Mouse (Mus musculus) olfactory bulb, adult 2 months (tissue): ENCODE measurements around the gene Furin. TPM values are rescaled to one million over a fixed set of nuclear protein-coding genes. Genes with fewer than 3 reads are reported as not detected.

ENCODE experiments used
- H3K27ac ChIP-seq: fragments of 200-500 bp; 2 replicates; pipeline ENCODE4 v1.5.1; 2012; ENCODE audit warnings: low read depth, low read length; ENCODE audit not compliant: insufficient read depth
- H3K4me1 ChIP-seq: fragments of 200-500 bp; 2 replicates; pipeline ENCODE4 v1.6.1; 2012; ENCODE audit warnings: low read length; ENCODE audit not compliant: control insufficient read depth, insufficient read depth
- H3K4me3 ChIP-seq: fragments of 200-500 bp; 2 replicates; pipeline ENCODE4 v1.5.1; 2012; ENCODE audit warnings: mild to moderate bottlenecking, low read depth, low read length, moderate library complexity; ENCODE audit not compliant: insufficient read depth
- CTCF ChIP-seq: fragments of 200-500 bp; IDR thresholded peaks from 2 replicates; pipeline ENCODE4 v1.5.1; 2012; ENCODE audit warnings: low read depth, mild to moderate bottlenecking, low read length, moderate library complexity; ENCODE audit not compliant: insufficient read depth
- POLR2A ChIP-seq: fragments of 200-500 bp; IDR thresholded peaks from 2 replicates; pipeline ENCODE4 v1.6.1; 2012; ENCODE audit warnings: mild to moderate bottlenecking, low read depth, low read length, moderate library complexity; ENCODE audit not compliant: insufficient read depth
- WGBS: fragments of 180-500 bp; shearing (Covaris S2); methylation state at CpG from one replicate; pipeline ENCODE4 v1.1.7; 2018; 5-methylcytosine and 5-hydroxymethylcytosine counted together
- polyA plus RNA-seq: library from polyadenylated mRNA; stranded (reverse); fragments of >200 nt; gene quantifications from 2 replicates; pipeline ENCODE4 v1.2.4, GENCODE M21; 2012; ENCODE audit warnings: low replicate concordance; ENCODE audit not compliant: missing spikeins, insufficient read depth, insufficient read length

The Furin gene
- polyA plus RNA-seq, 1 experiment: not detected

GRCm38 (mm10) chr7:80356351-80356750, 48.9 kb downstream of the Furin start:
- peak overlapping the region; percentile 33 for H3K27ac ChIP-seq
- TF ChIP-seq CTCF: no peak
- no peak for TF ChIP-seq POLR2A
- 83% methylated on average over 13 of the region's 13 CpGs for WGBS
- H3K4me3 ChIP-seq: no peak overlapping the region
- peaks cover 11% of the 10 kb centered on the region; the same call in 1 of the 2 replicates for H3K4me1 ChIP-seq

- TF ChIP-seq CTCF: no peak
- TF ChIP-seq POLR2A: no peak
- 92% methylated on average over 8 of the region's 8 CpGs for WGBS
These were observed 52.3 kb downstream of the Furin start for GRCm38 (mm10) chr7:80352920-80353319.

GRCm38 (mm10) chr7:80350808-80351207, 54.4 kb downstream of the Furin start:
- no peak overlapping the region for H3K4me3 ChIP-seq
- H3K4me1 ChIP-seq: peaks cover 14% of the 10 kb centered on the region
- TF ChIP-seq CTCF (no peak), POLR2A (no peak)
- H3K27ac ChIP-seq: no peak overlapping the region
- whole genome bisulfite sequencing: 77% methylated on average over 2 of the region's 2 CpGs

More at GRCm38 (mm10) chr7:80352920-80353319, 52.3 kb downstream of the Furin start:
- Histone ChIP-seq H3K4me1 (peaks cover 19% of the 10 kb centered on the region), H3K27ac (no peak overlapping the region), H3K4me3 (no peak overlapping the region)

GRCm38 (mm10) chr7:80347670-80348586, 57.3 kb downstream of the Furin start:
- TF ChIP-seq POLR2A: no peak
- TF ChIP-seq CTCF: no peak
- 55% methylated on average over 13 of the region's 13 CpGs for WGBS
- H3K27ac ChIP-seq: peak overlapping the region; percentile 46
- H3K4me1 ChIP-seq: peaks cover 18% of the 10 kb centered on the region
- no peak overlapping the region for H3K4me3 ChIP-seq

GRCm38 (mm10) chr7:80346830-80347229, 58.4 kb downstream of the Furin start:
- H3K4me1 ChIP-seq: peaks cover 14% of the 10 kb centered on the region
- TF ChIP-seq CTCF (no peak), POLR2A (no peak)
- H3K4me3 ChIP-seq: no peak overlapping the region
- H3K27ac ChIP-seq: peak overlapping the region; percentile 46; the same call in 1 of the 2 replicates
- 80% methylated on average over 5 of the region's 5 CpGs for WGBS

GRCm38 (mm10) chr7:80346173-80346572, 59.1 kb downstream of the Furin start:
- H3K4me1 ChIP-seq: peaks cover 16% of the 10 kb centered on the region
- H3K27ac ChIP-seq: no peak overlapping the region
- WGBS: 93% methylated on average over 9 of the region's 9 CpGs
- no peak overlapping the region for H3K4me3 ChIP-seq
- TF ChIP-seq POLR2A: no peak
- TF ChIP-seq CTCF: no peak

GRCm38 (mm10) chr7:80343270-80344018, 61.8 kb downstream of the Furin start:
- Histone ChIP-seq H3K4me1 (peaks cover 29% of the 10 kb centered on the region), H3K4me3 (peak overlapping the region; percentile 58), H3K27ac (peak overlapping the region; percentile 74)
- 24% methylated on average over 19 of the region's 19 CpGs for WGBS
- no peak for TF ChIP-seq CTCF

GRCm38 (mm10) chr7:80342858-80343257, 62.4 kb downstream of the Furin start, which contains the start of gene Hddc3:
Gene Hddc3, plus strand, starts transcription at chr7:80343104.
- peak; percentile 84 for TF ChIP-seq POLR2A
- TF ChIP-seq CTCF: peak; percentile 84
- 1% methylated on average over 25 of the region's 25 CpGs for WGBS
- Histone ChIP-seq H3K27ac (peak within 1 kb of the TSS; percentile 74), H3K4me1 (peaks cover 23% of the 10 kb centered on the region), H3K4me3 (peak within 1 kb of the TSS; percentile 58)

GRCm38 (mm10) chr7:80341793-80342192, 63.4 kb downstream of the Furin start:
- Histone ChIP-seq H3K4me3 (no peak overlapping the region), H3K27ac (no peak overlapping the region), H3K4me1 (peaks cover 23% of the 10 kb centered on the region)
- 76% methylated on average over 7 of the region's 7 CpGs for WGBS
- TF ChIP-seq CTCF (no peak), POLR2A (no peak)
